Mouse (Mus musculus) limb, embryonic 10.5 days (tissue): ENCODE data around the gene Abcb6. TPM values are rescaled to one million over a fixed set of nuclear protein-coding genes. Genes with fewer than 3 reads are reported as not detected.

ENCODE experiments used
- DNase-seq: peaks from one replicate; pipeline ENCODE4 v3.0.0-alpha.2; 2017; ENCODE audit warnings: low spot score
- H3K27ac ChIP-seq: fragments of 300-500 bp; sonication (generic); 2 replicates; pipeline ENCODE4 v1.5.1; 2016; ENCODE audit warnings: mild to moderate bottlenecking
- H3K27me3 ChIP-seq: fragments of 300-500 bp; sonication (generic); 2 replicates; pipeline ENCODE4 v1.6.1; 2016; ENCODE audit warnings: low read depth, mild to moderate bottlenecking; ENCODE audit not compliant: poor library complexity, severe bottlenecking
- H3K36me3 ChIP-seq: fragments of 300-500 bp; sonication (generic); 2 replicates; pipeline ENCODE4 v1.6.1; 2016; ENCODE audit warnings: mild to moderate bottlenecking, moderate library complexity
- H3K4me1 ChIP-seq: fragments of 300-500 bp; sonication (generic); 2 replicates; pipeline ENCODE4 v1.6.1; 2016
- H3K4me3 ChIP-seq: fragments of 300-500 bp; sonication (generic); 2 replicates; pipeline ENCODE4 v1.5.1; 2016; ENCODE audit warnings: mild to moderate bottlenecking, moderate library complexity
- H3K9me3 ChIP-seq: fragments of 300-500 bp; sonication (generic); replicated peaks from 2 replicates; pipeline ENCODE4 v1.6.1; 2016; ENCODE audit warnings: mild to moderate bottlenecking
- WGBS: fragments of 180-500 bp; shearing (Covaris S2); methylation state at CpG from one replicate; pipeline ENCODE4 v1.1.7; 2016; 5-methylcytosine and 5-hydroxymethylcytosine counted together
- polyA plus RNA-seq: library from polyadenylated mRNA; unstranded; fragments of >200 nt; fragmentation: Nextera tagmentation; extraction: Ambion mirVana; gene quantifications from 2 replicates; pipeline ENCODE4 v1.2.1, GENCODE M21; 2016

Gene Abcb6
- 38.0 and 39.0 TPM in 2 replicates for polyA plus RNA-seq

- H3K4me1 ChIP-seq: peaks cover 24% of the 10 kb centered on the region
- peak within 1 kb of the TSS; percentile 82 for H3K27ac ChIP-seq
- H3K36me3 ChIP-seq: peaks cover 65% of the 10 kb centered on the region
- DNase-seq: peak; percentile 94
- no peaks in the 10 kb centered on the region for H3K9me3 ChIP-seq
- H3K4me3 ChIP-seq: peak within 1 kb of the TSS; percentile 66
- WGBS: under 1% methylated on average over 31 of the region's 31 CpGs
- H3K27me3 ChIP-seq: no peaks in the 10 kb centered on the region
Measured at GRCm38 (mm10) chr1:75180105-75180590, at the start of gene Abcb6. Abcb6 (minus strand) TSS chr1:75180392.

- Histone ChIP-seq H3K27me3 (no peaks in the 10 kb centered on the region), H3K9me3 (no peaks in the 10 kb centered on the region), H3K27ac (no peak overlapping the region), H3K4me1 (no peaks in the 10 kb centered on the region), H3K36me3 (no peaks in the 10 kb centered on the region), H3K4me3 (no peak overlapping the region)
- 77% methylated on average over 4 of the region's 4 CpGs for WGBS
- no peak for DNase-seq
Measured at GRCm38 (mm10) chr1:75229158-75229557, 49.0 kb upstream of the Abcb6 start.

GRCm38 (mm10) chr1:75227653-75228052 is 47.5 kb upstream of the Abcb6 start:
- H3K27me3 ChIP-seq: peaks cover 10% of the 10 kb centered on the region; the same call in 1 of the 2 replicates
- no peak overlapping the region for H3K27ac ChIP-seq
- H3K4me3 ChIP-seq: no peak overlapping the region
- no peaks in the 10 kb centered on the region for H3K9me3 ChIP-seq
- DNase-seq: no peak
- no peaks in the 10 kb centered on the region for H3K36me3 ChIP-seq
- H3K4me1 ChIP-seq: no peaks in the 10 kb centered on the region
- 80% methylated on average over 1 of the region's 1 CpGs for WGBS

GRCm38 (mm10) chr1:75226138-75226537 is 45.9 kb upstream of the Abcb6 start:
- no peak for DNase-seq
- no peak overlapping the region for H3K4me3 ChIP-seq
- H3K9me3 ChIP-seq: no peaks in the 10 kb centered on the region
- H3K4me1 ChIP-seq: no peaks in the 10 kb centered on the region
- H3K27ac ChIP-seq: no peak overlapping the region
- H3K27me3 ChIP-seq: peaks cover 25% of the 10 kb centered on the region
- H3K36me3 ChIP-seq: no peaks in the 10 kb centered on the region
- WGBS: 66% methylated on average over 2 of the region's 2 CpGs

GRCm38 (mm10) chr1:75225473-75225872 is 45.3 kb upstream of the Abcb6 start:
- 87% methylated on average over 3 of the region's 3 CpGs for WGBS

GRCm38 (mm10) chr1:75223532-75223931 is 43.3 kb upstream of the Abcb6 start:
- H3K4me1 ChIP-seq: peaks cover 14% of the 10 kb centered on the region
- H3K27ac ChIP-seq: no peak overlapping the region
- no peaks in the 10 kb centered on the region for H3K36me3 ChIP-seq
- 68% methylated on average over 6 of the region's 6 CpGs for WGBS
- H3K9me3 ChIP-seq: no peaks in the 10 kb centered on the region
- no peak for DNase-seq
- H3K4me3 ChIP-seq: no peak overlapping the region
- H3K27me3 ChIP-seq: peaks cover 51% of the 10 kb centered on the region

More at GRCm38 (mm10) chr1:75225473-75225872, 45.3 kb upstream of the Abcb6 start:
- Histone ChIP-seq H3K27ac (no peak overlapping the region), H3K36me3 (no peaks in the 10 kb centered on the region), H3K9me3 (no peaks in the 10 kb centered on the region), H3K27me3 (peaks cover 32% of the 10 kb centered on the region), H3K4me3 (no peak overlapping the region), H3K4me1 (no peaks in the 10 kb centered on the region)
- no peak for DNase-seq

- whole genome bisulfite sequencing: 83% methylated on average over 6 of the region's 6 CpGs
- H3K4me3 ChIP-seq: no peak overlapping the region
Measured at GRCm38 (mm10) chr1:75222926-75223325, 42.7 kb upstream of the Abcb6 start.

GRCm38 (mm10) chr1:75221538-75221937 is 41.3 kb upstream of the Abcb6 start:
- WGBS: 78% methylated on average over 3 of the region's 3 CpGs
- peaks cover 22% of the 10 kb centered on the region for H3K4me1 ChIP-seq
- H3K27ac ChIP-seq: no peak overlapping the region
- no peak overlapping the region for H3K4me3 ChIP-seq
- peaks cover 71% of the 10 kb centered on the region for H3K27me3 ChIP-seq
- DNase-seq: no peak
- H3K36me3 ChIP-seq: no peaks in the 10 kb centered on the region
- H3K9me3 ChIP-seq: no peaks in the 10 kb centered on the region

More at GRCm38 (mm10) chr1:75222926-75223325, 42.7 kb upstream of the Abcb6 start:
- H3K36me3 ChIP-seq: no peaks in the 10 kb centered on the region
- H3K9me3 ChIP-seq: no peaks in the 10 kb centered on the region
- H3K4me1 ChIP-seq: peaks cover 20% of the 10 kb centered on the region
- no peak overlapping the region for H3K27ac ChIP-seq
- peaks cover 57% of the 10 kb centered on the region for H3K27me3 ChIP-seq
- no peak for DNase-seq

GRCm38 (mm10) chr1:75219531-75219930 is 39.3 kb upstream of the Abcb6 start, which contains the start of gene Tuba4a:
Tuba4a (minus strand) TSS chr1:75219865.
- under 1% methylated on average over 34 of the region's 34 CpGs for WGBS
- peak within 1 kb of the TSS; percentile 40; the same call in 1 of the 2 replicates for H3K27ac ChIP-seq

GRCm38 (mm10) chr1:75219078-75219477 is 38.9 kb upstream of the Abcb6 start:
- H3K27ac ChIP-seq: no peak overlapping the region
- H3K36me3 ChIP-seq: peaks cover 19% of the 10 kb centered on the region
- no peaks in the 10 kb centered on the region for H3K9me3 ChIP-seq
- WGBS: 0% methylated on average over 24 of the region's 24 CpGs
- DNase-seq: peak; percentile 79
- peaks cover 22% of the 10 kb centered on the region for H3K4me1 ChIP-seq
- peak overlapping the region; percentile 60 for H3K4me3 ChIP-seq
- H3K27me3 ChIP-seq: peaks cover 82% of the 10 kb centered on the region

More at GRCm38 (mm10) chr1:75219531-75219930, 39.3 kb upstream of the Abcb6 start, which contains the start of gene Tuba4a:
- Histone ChIP-seq H3K9me3 (no peaks in the 10 kb centered on the region), H3K27me3 (peaks cover 82% of the 10 kb centered on the region), H3K36me3 (peaks cover 14% of the 10 kb centered on the region), H3K4me1 (peaks cover 22% of the 10 kb centered on the region), H3K4me3 (peak within 1 kb of the TSS; percentile 60)
- no peak for DNase-seq

- peaks cover 78% of the 10 kb centered on the region for H3K27me3 ChIP-seq
- WGBS: 1% methylated on average over 38 of the region's 38 CpGs
- peak overlapping the region; percentile 40; the same call in 1 of the 2 replicates for H3K27ac ChIP-seq
Measured at GRCm38 (mm10) chr1:75218227-75219001, 38.2 kb upstream of the Abcb6 start.

GRCm38 (mm10) chr1:75217893-75218226 is 37.7 kb upstream of the Abcb6 start:
- DNase-seq: no peak
- H3K27me3 ChIP-seq: peaks cover 74% of the 10 kb centered on the region

More at GRCm38 (mm10) chr1:75218227-75219001, 38.2 kb upstream of the Abcb6 start:
- Histone ChIP-seq H3K9me3 (no peaks in the 10 kb centered on the region), H3K4me3 (peak overlapping the region; percentile 60), H3K36me3 (peaks cover 26% of the 10 kb centered on the region), H3K4me1 (peaks cover 22% of the 10 kb centered on the region)
- peak; percentile 59 for DNase-seq

More at GRCm38 (mm10) chr1:75217893-75218226, 37.7 kb upstream of the Abcb6 start:
- 2% methylated on average over 6 of the region's 6 CpGs for WGBS
- Histone ChIP-seq H3K9me3 (no peaks in the 10 kb centered on the region), H3K4me1 (peaks cover 27% of the 10 kb centered on the region), H3K27ac (no peak overlapping the region), H3K36me3 (peaks cover 31% of the 10 kb centered on the region), H3K4me3 (peak overlapping the region; percentile 60)
